ENCODE assay signal across 27 mouse cellular contexts in the genomic region with DNA sequence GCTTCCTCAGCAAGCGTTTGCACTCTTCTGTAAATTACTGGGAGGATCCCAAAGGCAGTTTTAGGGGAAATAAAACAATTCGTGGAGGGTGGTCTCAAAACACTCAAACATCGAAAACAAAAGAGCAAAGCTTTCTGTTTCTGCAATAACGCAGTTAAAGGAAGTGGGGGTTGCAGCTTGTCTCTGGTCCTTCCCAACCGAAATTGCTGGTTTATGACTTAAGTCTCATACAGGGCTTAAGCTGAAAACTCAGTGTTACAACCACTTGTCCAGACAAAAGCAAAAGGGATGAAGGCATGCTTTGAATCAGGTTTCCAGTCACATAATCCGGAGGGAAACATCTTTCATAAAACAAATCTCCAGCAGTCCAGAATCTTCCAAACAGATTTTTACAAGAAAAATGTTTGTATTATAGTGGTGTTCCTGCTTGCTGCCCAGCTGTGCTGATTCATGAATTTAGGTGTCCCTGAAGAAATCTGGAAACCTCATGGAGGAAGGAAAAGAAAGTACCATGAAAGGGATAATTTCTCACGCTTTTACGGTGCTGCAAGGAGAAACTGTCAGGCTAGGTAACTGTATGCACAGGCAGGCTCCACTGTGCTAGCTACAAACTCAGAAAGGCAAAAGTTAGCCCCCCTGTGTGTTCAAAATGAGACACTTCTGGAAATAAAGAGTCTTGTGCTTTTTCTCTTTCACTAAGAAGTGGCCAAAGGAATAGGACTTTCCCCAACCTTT.
A peak's percentile ranks its signal among the peaks of the same experiment; 100 is the strongest.
DNase-seq lines count a peak whose midpoint lies in the region; ATAC-seq lines count a peak whose summit lies in the region.
"Had no signal": no experiment of that assay in that cellular context is flagged by ENCODE, and none has a peak within 500 bp of the region (broad histone marks: within the 10 kb centered on the region; RNA-seq: fewer than 3 reads in every experiment).

No protein-coding gene starts in this region.

- no peaks in the 10 kb centered on the region for H3K27me3 ChIP-seq in intestine, embryonic 14.5 days (replicated peaks; ENCODE audit: control insufficient read depth, insufficient read depth, low read length)
- no peaks in the 10 kb centered on the region for H3K27me3 ChIP-seq in intestine, embryonic 15.5 days (replicated peaks)
- no peaks in the 10 kb centered on the region for H3K27me3 ChIP-seq in lung, embryonic 16.5 days (ENCODE audit: control insufficient read depth, insufficient read depth, low read depth, low read length)
- H3K27me3 ChIP-seq: embryonic facial prominence, embryonic 12.5 days; forebrain, embryonic 15.5 days; heart, embryonic 12.5 days; liver, embryonic 13.5 days; megakaryocyte, embryonic 14.5 days; midbrain, embryonic 13.5 days had no signal

- H3K36me3 ChIP-seq in intestine, embryonic 14.5 days (ENCODE audit: control insufficient read depth, insufficient read depth, low read length) = no peaks in the 10 kb centered on the region
- H3K36me3 ChIP-seq in intestine, embryonic 15.5 days = no peaks in the 10 kb centered on the region
- no peaks in the 10 kb centered on the region; the same call in 1 of the 2 replicates for H3K36me3 ChIP-seq in lung, embryonic 16.5 days (ENCODE audit: control insufficient read depth, insufficient read depth, low read length)
- H3K36me3 ChIP-seq: embryonic facial prominence, embryonic 12.5 days; forebrain, embryonic 15.5 days; G1E; hindbrain, embryonic 10.5 days; liver, embryonic 13.5 days; midbrain, embryonic 13.5 days had no signal

- H3K4me3 ChIP-seq in intestine, embryonic 14.5 days (ENCODE audit: low read depth, low read length) = no peak overlapping the region
- no peak overlapping the region for H3K4me3 ChIP-seq in intestine, embryonic 15.5 days (replicated peaks)
- no peak overlapping the region for H3K4me3 ChIP-seq in lung, embryonic 16.5 days (ENCODE audit: low read length)
- H3K4me3 ChIP-seq: embryonic facial prominence, embryonic 12.5 days; forebrain, embryonic 15.5 days; heart, embryonic 12.5 days; hindbrain, embryonic 10.5 days; liver, embryonic 13.5 days; megakaryocyte, embryonic 14.5 days; midbrain, embryonic 13.5 days had no signal

- H3K27ac ChIP-seq in intestine, embryonic 14.5 days (ENCODE audit: low read depth) = peak overlapping the region; percentile 5; the same call in 1 of the 2 replicates
- no peak overlapping the region for H3K27ac ChIP-seq in intestine, embryonic 15.5 days
- H3K27ac ChIP-seq in lung, embryonic 16.5 days (ENCODE audit: low read length) = 0 out of 2 replicates have a peak overlapping the region, but pooled peaks have one; percentile 5
- H3K27ac ChIP-seq: embryonic facial prominence, embryonic 12.5 days; forebrain, embryonic 15.5 days; hindbrain, embryonic 10.5 days; liver, embryonic 13.5 days; midbrain, embryonic 13.5 days had no signal

- no peak overlapping the region for H3K9ac ChIP-seq in intestine, embryonic 14.5 days (ENCODE audit: low read length)
- H3K9ac ChIP-seq in intestine, embryonic 15.5 days = no peak overlapping the region
- no peak overlapping the region for H3K9ac ChIP-seq in lung, embryonic 16.5 days (ENCODE audit: low read length)
- H3K9ac ChIP-seq: embryonic facial prominence, embryonic 12.5 days; forebrain, embryonic 15.5 days; heart, embryonic 12.5 days; liver, embryonic 13.5 days; midbrain, embryonic 13.5 days had no signal

- 25% methylated on average over 8 of the region's 8 CpGs for WGBS in intestine, embryonic 14.5 days
- 35% methylated on average over 8 of the region's 8 CpGs for WGBS in intestine, embryonic 15.5 days
- WGBS in lung, embryonic 16.5 days = 45% methylated on average over 8 of the region's 8 CpGs

- DNase-seq in intestine, embryonic 14.5 days (ENCODE audit: low spot score) = no peak
- DNase-seq in lung, postnatal 4 days = no peak
- DNase-seq in MN1 (ENCODE audit: low spot score) = no peak
- DNase-seq in urinary bladder, postnatal 4 days (ENCODE audit: low spot score in 2 of 2) = no peak
- DNase-seq: adrenal gland, adult 8-10 months; B cell, adult 2 months; cerebellum, adult 18-20 months; cerebellum, postnatal 14 days; heart, postnatal 10 days; kidney, adult 8-10 months; kidney, postnatal 36 days; liver, embryonic 13.5 days; lung, postnatal 10 days; right cerebral cortex, adult 18-20 months; right cerebral cortex, postnatal 4 days had no signal

- H3K9me3 ChIP-seq in intestine, embryonic 14.5 days (ENCODE audit: control insufficient read depth, low read length) = no peaks in the 10 kb centered on the region
- no peaks in the 10 kb centered on the region for H3K9me3 ChIP-seq in intestine, embryonic 15.5 days
- H3K9me3 ChIP-seq in lung, embryonic 16.5 days (ENCODE audit: control insufficient read depth, low read length) = no peaks in the 10 kb centered on the region
- H3K9me3 ChIP-seq: embryonic facial prominence, embryonic 12.5 days; forebrain, embryonic 15.5 days; heart, embryonic 12.5 days; hindbrain, embryonic 10.5 days; liver, embryonic 13.5 days; megakaryocyte, embryonic 14.5 days; midbrain, embryonic 13.5 days had no signal

- H3K4me1 ChIP-seq in intestine, embryonic 14.5 days (replicated peaks; ENCODE audit: control insufficient read depth, insufficient read depth, low read length) = peaks cover 25% of the 10 kb centered on the region
- 0 out of 2 replicates have a peak, but pooled peaks cover 3% of the 10 kb centered on the region for H3K4me1 ChIP-seq in intestine, embryonic 15.5 days (replicated peaks)
- peaks cover 10% of the 10 kb centered on the region for H3K4me1 ChIP-seq in lung, embryonic 16.5 days (replicated peaks; ENCODE audit: control insufficient read depth, insufficient read depth, low read length)
- H3K4me1 ChIP-seq: embryonic facial prominence, embryonic 12.5 days; heart, embryonic 12.5 days; hindbrain, embryonic 10.5 days; liver, embryonic 13.5 days; megakaryocyte, embryonic 14.5 days had no signal

- H3K4me2 ChIP-seq in intestine, embryonic 14.5 days (ENCODE audit: low read length) = peak overlapping the region; percentile 14; the same call in 1 of the 2 replicates
- H3K4me2 ChIP-seq in intestine, embryonic 15.5 days (replicated peaks) = no peak overlapping the region
- H3K4me2 ChIP-seq in lung, embryonic 16.5 days (ENCODE audit: low read depth, low read length) = no peak overlapping the region
- H3K4me2 ChIP-seq: embryonic facial prominence, embryonic 12.5 days; forebrain, embryonic 15.5 days; heart, embryonic 12.5 days; liver, embryonic 13.5 days; midbrain, embryonic 13.5 days had no signal

- no peak for ATAC-seq in intestine, embryonic 14.5 days (replicated peaks; ENCODE audit: low FRiP score, low TSS enrichment, low read depth)
- no peak for ATAC-seq in intestine, embryonic 15.5 days
- no peak for ATAC-seq in lung, embryonic 16.5 days (ENCODE audit: low read depth)
- peak; percentile 55; the same call in 1 of the 2 replicates for ATAC-seq in granulocyte monocyte progenitor cell, adult 5-6 weeks (replicated peaks; ENCODE audit: poor library complexity, severe bottlenecking)
- ATAC-seq in megakaryocyte progenitor cell, adult 5-6 weeks (replicated peaks; ENCODE audit: poor library complexity) = peak; percentile 29; the same call in 1 of the 2 replicates
- ATAC-seq: forebrain, embryonic 15.5 days; inflammation-experienced regulatory T-cells, adult 6 months; midbrain, embryonic 13.5 days had no signal

Comparison
In these comparisons a context has a peak if more than half of its experiments do, and no peak if none do; other contexts are left out.
1. ATAC-seq: peak in granulocyte monocyte progenitor cell, adult 5-6 weeks (single experiment) and megakaryocyte progenitor cell, adult 5-6 weeks (single experiment); none in intestine, embryonic 14.5 days (single experiment), intestine, embryonic 15.5 days (single experiment) and lung, embryonic 16.5 days (single experiment).